Mouse (Mus musculus) MEL (cell line): ENCODE measurements around the gene Srgap2. TPM values are rescaled to one million over a fixed set of nuclear protein-coding genes. Genes with fewer than 3 reads are reported as not detected.
A peak's percentile ranks its signal among the peaks of the same experiment; 100 is the strongest.

Experiments used
- DNase-seq: peaks from one replicate; pipeline ENCODE4 v3.0.0; 2011; ENCODE audit warnings: low read depth, low spot score
- H3K27ac ChIP-seq: 2 replicates; pipeline ENCODE4 v1.5.1; 2012; ENCODE audit warnings: low read depth, mild to moderate bottlenecking, control low read depth, low read length, moderate library complexity; ENCODE audit not compliant: control insufficient read depth
- H3K27me3 ChIP-seq, 2 experiments: fragments of 150-350 bp in 1 of 2; sonication (generic) in 1 of 2; 2 replicates each; pipeline ENCODE4 v1.6.1; 2012; ENCODE audit warnings: low read length in 2 of 2, mild to moderate bottlenecking in 2 of 2, improper control_type of control experiment in 1 of 2, moderate library complexity in 1 of 2; ENCODE audit not compliant: insufficient read depth in 2 of 2, control insufficient read depth in 1 of 2
- H3K36me3 ChIP-seq, 2 experiments: 2 replicates each; pipeline ENCODE4 v1.6.1; 2012 to 2014; ENCODE audit warnings: low read length in 2 of 2, improper control_type of control experiment in 1 of 2, inconsistent platforms in 1 of 2, mild to moderate bottlenecking in 1 of 2; ENCODE audit not compliant: insufficient read depth in 2 of 2, control insufficient read depth in 1 of 2
- H3K4me1 ChIP-seq, 2 experiments: fragments of 150-350 bp in 1 of 2; sonication (generic) in 1 of 2; 2 replicates each; pipeline ENCODE4 v1.6.1; 2012; ENCODE audit warnings: low read length in 2 of 2, improper control_type of control experiment in 1 of 2, mild to moderate bottlenecking in 1 of 2; ENCODE audit not compliant: insufficient read depth in 2 of 2, control insufficient read depth in 1 of 2
- H3K4me3 ChIP-seq, 2 experiments: fragments of 150-350 bp in 1 of 2; sonication (generic) in 1 of 2; 2 replicates each; pipeline ENCODE4 v1.5.1; 2012; ENCODE audit warnings: low read depth in 2 of 2, low read length in 2 of 2, mild to moderate bottlenecking in 2 of 2, moderate library complexity in 2 of 2, control low read depth in 1 of 2, improper control_type of control experiment in 1 of 2; ENCODE audit not compliant: control insufficient read depth in 1 of 2, insufficient read depth in 1 of 2
- H3K79me2 ChIP-seq: 2 replicates; pipeline ENCODE4 v1.6.1; 2012; ENCODE audit warnings: mild to moderate bottlenecking, low read length, moderate library complexity; ENCODE audit not compliant: control insufficient read depth, poor library complexity, insufficient read depth
- H3K9ac ChIP-seq: 2 replicates; pipeline ENCODE4 v1.6.1; 2012; ENCODE audit warnings: low read depth, mild to moderate bottlenecking, control low read depth, low read length, moderate library complexity; ENCODE audit not compliant: control insufficient read depth, poor library complexity, severe bottlenecking
- H3K9me3 ChIP-seq: fragments of 150-350 bp; sonication (generic); replicated peaks from 2 replicates; pipeline ENCODE4 v1.6.1; 2012; ENCODE audit warnings: mild to moderate bottlenecking, low read length, improper control_type of control experiment, moderate library complexity; ENCODE audit not compliant: insufficient read depth
- CHD1 ChIP-seq: IDR thresholded peaks from 2 replicates; pipeline ENCODE4 v1.6.1; 2012; ENCODE audit warnings: low read depth, mild to moderate bottlenecking, inconsistent platforms, low read length, improper control_type of control experiment
- CTCF ChIP-seq, 3 experiments: IDR thresholded peaks in 2 of 3; conservative IDR thresholded peaks in 1 of 3; 2 replicates each; pipeline ENCODE4 v1.5.1; 2011 to 2012; ENCODE audit warnings: low read length in 3 of 3, low read depth in 2 of 3, mild to moderate bottlenecking in 2 of 3, improper control_type of control experiment in 1 of 3, inconsistent platforms in 1 of 3, mixed read lengths in 1 of 3, moderate library complexity in 1 of 3; ENCODE audit not compliant: control insufficient read depth in 1 of 3, insufficient read depth in 1 of 3, poor library complexity in 1 of 3, severe bottlenecking in 1 of 3
- ELF1 ChIP-seq: IDR thresholded peaks from 2 replicates; pipeline ENCODE4 v1.6.1; 2014; ENCODE audit warnings: low read depth, mild to moderate bottlenecking, inconsistent platforms, low read length, improper control_type of control experiment, moderate library complexity
- EP300 ChIP-seq, 2 experiments: IDR thresholded peaks; 2 replicates each; pipeline ENCODE4 v1.6.1; 2011; ENCODE audit warnings: improper control_type of control experiment in 2 of 2, low read length in 2 of 2, low read depth in 1 of 2, mild to moderate bottlenecking in 1 of 2
- ETS1 ChIP-seq: IDR thresholded peaks from 2 replicates; pipeline ENCODE4 v1.6.1; 2012; ENCODE audit warnings: low read depth, mild to moderate bottlenecking, inconsistent platforms, low read length, improper control_type of control experiment, moderate library complexity
- GATA1 ChIP-seq: IDR thresholded peaks from 2 replicates; pipeline ENCODE4 v1.6.1; 2011; ENCODE audit warnings: low read depth, low read length, improper control_type of control experiment
- KAT2A ChIP-seq: conservative IDR thresholded peaks from 2 replicates; pipeline ENCODE4 v1.6.1; 2012; ENCODE audit warnings: low read depth, low read length, improper control_type of control experiment, inconsistent platforms
- MAX ChIP-seq: IDR thresholded peaks from 2 replicates; pipeline ENCODE4 v1.6.1; 2011; ENCODE audit warnings: low read length, improper control_type of control experiment
- MAZ ChIP-seq: IDR thresholded peaks from 2 replicates; pipeline ENCODE4 v1.6.1; 2012; ENCODE audit warnings: low read depth, mild to moderate bottlenecking, inconsistent platforms, low read length, improper control_type of control experiment
- NRF1 ChIP-seq: IDR thresholded peaks from 2 replicates; pipeline ENCODE4 v1.6.1; 2014; ENCODE audit warnings: low read depth, mild to moderate bottlenecking, inconsistent platforms, low read length, improper control_type of control experiment, moderate library complexity; ENCODE audit not compliant: poor library complexity, insufficient read depth, severe bottlenecking
- POLR2AphosphoS2 ChIP-seq: IDR thresholded peaks from 2 replicates; pipeline ENCODE4 v1.6.1; 2011; ENCODE audit warnings: low read length, improper control_type of control experiment
- POLR2AphosphoS5 ChIP-seq: IDR thresholded peaks from 2 replicates; pipeline ENCODE4 v1.6.1; 2012; ENCODE audit warnings: low read depth, borderline replicate concordance, mild to moderate bottlenecking, inconsistent platforms, low read length, moderate library complexity, mixed read lengths
- RAD21 ChIP-seq: IDR thresholded peaks from 2 replicates; pipeline ENCODE4 v1.6.1; 2011; ENCODE audit warnings: mild to moderate bottlenecking, low read depth, low read length, improper control_type of control experiment
- RCOR1 ChIP-seq: IDR thresholded peaks from 2 replicates; pipeline ENCODE4 v1.6.1; 2012; ENCODE audit warnings: low read depth, mild to moderate bottlenecking, inconsistent platforms, low read length, improper control_type of control experiment
- TAL1 ChIP-seq: IDR thresholded peaks from 2 replicates; pipeline ENCODE4 v1.6.1; 2012; ENCODE audit warnings: mild to moderate bottlenecking, inconsistent platforms, low read length, moderate library complexity, mixed read lengths
- TBP ChIP-seq: IDR thresholded peaks from 2 replicates; pipeline ENCODE4 v1.8.0; 2011; ENCODE audit warnings: low read depth, low read length, improper control_type of control experiment
- TCF12 ChIP-seq: IDR thresholded peaks from 2 replicates; pipeline ENCODE4 v1.6.1; 2014; ENCODE audit warnings: low read depth, mild to moderate bottlenecking, inconsistent platforms, low read length, improper control_type of control experiment, moderate library complexity
- UBTF ChIP-seq: IDR thresholded peaks from 2 replicates; pipeline ENCODE4 v1.6.1; 2012; ENCODE audit warnings: low read depth, mild to moderate bottlenecking, inconsistent platforms, low read length, improper control_type of control experiment, moderate library complexity, borderline replicate concordance; ENCODE audit not compliant: insufficient read depth
- USF1 ChIP-seq: IDR thresholded peaks from 2 replicates; pipeline ENCODE4 v1.6.1; 2014; ENCODE audit warnings: low read depth, mild to moderate bottlenecking, inconsistent platforms, low read length, improper control_type of control experiment, moderate library complexity
- USF2 ChIP-seq, 2 experiments: IDR thresholded peaks; 2 replicates each; pipeline ENCODE4 v1.6.1; 2011 to 2012; ENCODE audit warnings: improper control_type of control experiment in 2 of 2, low read length in 2 of 2, borderline replicate concordance in 1 of 2, inconsistent platforms in 1 of 2, low read depth in 1 of 2, mild to moderate bottlenecking in 1 of 2; ENCODE audit not compliant: insufficient read depth in 1 of 2
- ZNF384 ChIP-seq: IDR thresholded peaks from 2 replicates; pipeline ENCODE4 v1.6.1; 2012; ENCODE audit warnings: low read depth, mild to moderate bottlenecking, inconsistent platforms, low read length, improper control_type of control experiment
- polyA plus RNA-seq, 2 experiments: library from polyadenylated mRNA; stranded (reverse) in 1 of 2; unstranded in 1 of 2; fragments of >175 nt in 1 of 2; fragments of >200 nt in 1 of 2; gene quantifications; 2 replicates each; pipeline versions ENCODE4 v1.2.1 to v1.2.4; 2012; ENCODE audit warnings: low replicate concordance in 2 of 2, low read depth in 1 of 2; ENCODE audit not compliant: insufficient read length in 2 of 2, insufficient read depth in 1 of 2, missing spikeins in 1 of 2
- total RNA-seq: library from RNA; depleted of rRNA; stranded (reverse); fragments of 300-350 nt; gene quantifications from 2 replicates; pipeline ENCODE4 v1.2.3, GENCODE M21; 2012

Srgap2 gene
- total and polyA plus RNA-seq, 3 experiments, result 9.0 to 25.3 TPM; not detected in 1

- Histone ChIP-seq H3K4me1 (peaks cover 29 to 36% of the 10 kb centered on the region in 2 experiments), H3K4me3 (no peak overlapping the region)
These were observed 167.5 kb downstream of the Srgap2 start for GRCm38 (mm10) chr1:131359609-131360008.

GRCm38 (mm10) chr1:131357213-131357612, 169.9 kb downstream of the Srgap2 start:
- Histone ChIP-seq H3K4me3 (no peak overlapping the region), H3K27me3 (no peaks in the 10 kb centered on the region), H3K36me3 (peaks cover 0 to 44% of the 10 kb centered on the region in 2 experiments; a peak in 2 of 4 replicates), H3K9me3 (no peaks in the 10 kb centered on the region), H3K79me2 (no peaks in the 10 kb centered on the region), H3K27ac (no peak overlapping the region), H3K4me1 (peaks cover 14 to 21% of the 10 kb centered on the region in 2 experiments), H3K9ac (no peak overlapping the region)
- TF ChIP-seq POLR2AphosphoS2 (no peak), NRF1 (no peak), EP300 (IDR thresholded peaks at IDR 0.05; ENCODE audit: low read depth in 1 of 2, low read length in 2 of 2) (peak; percentile 68 to 77), GATA1 (peak; percentile 74), MAZ (no peak), USF1 (0 out of 2 replicates have a peak, but pooled peaks have one; percentile 20), POLR2AphosphoS5 (no peak), TCF12 (peak; percentile 76), TAL1 (peak; percentile 72), UBTF (no peak), RCOR1 (peak; percentile 45; the same call in 1 of the 2 replicates), RAD21 (no peak), ETS1 (peak; percentile 70), MAX (no peak)
- DNase-seq, result peak; percentile 76

More at GRCm38 (mm10) chr1:131359609-131360008, 167.5 kb downstream of the Srgap2 start:
- TF ChIP-seq GATA1 (peak; percentile 54), USF2 (IDR thresholded peaks at IDR 0.05; ENCODE audit: borderline replicate concordance in 1 of 2, insufficient read depth in 1 of 2, low read depth in 1 of 2, low read length in 2 of 2) (no peak), EP300 (IDR thresholded peaks at IDR 0.05; ENCODE audit: low read depth in 1 of 2, low read length in 2 of 2) (peak in 1 of 2 experiments; percentile 36; a peak in 1 of 4 replicates), TBP (0 out of 2 replicates have a peak, but pooled peaks have one; percentile 34), CHD1 (no peak), KAT2A (no peak), CTCF (IDR thresholded peaks at IDR 0.05 in 2 of 3, conservative IDR thresholded peaks at IDR 0.05 in 1 of 3; ENCODE audit: control insufficient read depth in 1 of 3, insufficient read depth in 1 of 3, low read depth in 2 of 3, low read length in 3 of 3, poor library complexity in 1 of 3, severe bottlenecking in 1 of 3) (no peak), TCF12 (peak; percentile 50), RCOR1 (peak; percentile 16; the same call in 1 of the 2 replicates), ETS1 (peak; percentile 21; the same call in 1 of the 2 replicates), ZNF384 (no peak), ELF1 (no peak)
- Histone ChIP-seq H3K79me2 (no peaks in the 10 kb centered on the region), H3K36me3 (peaks cover 0 to 64% of the 10 kb centered on the region in 2 experiments; a peak in 2 of 4 replicates), H3K9ac (no peak overlapping the region), H3K9me3 (no peaks in the 10 kb centered on the region), H3K27me3 (no peaks in the 10 kb centered on the region), H3K27ac (no peak overlapping the region)
- DNase-seq, result peak; percentile 33
